Mouse (Mus musculus) neural tube, embryonic 11.5 days (tissue): ENCODE results near the gene Ighmbp2. TPM values are rescaled to one million over a fixed set of nuclear protein-coding genes. Genes with fewer than 3 reads are reported as not detected.
"Not testable (repeated sequence)": the region's sequence is repeated elsewhere in the genome, so short reads cannot be mapped to it uniquely, and the experiment has no call there.

Experiments
- ATAC-seq: fragments of 200-750 bp; cut with Nextera tagmentation; 2 replicates; pipeline ENCODE4 v1.8.0; 2017; ENCODE audit warnings: moderate number of reproducible peaks, mild to moderate bottlenecking, moderate TSS enrichment, moderate library complexity; ENCODE audit not compliant: insufficient read depth, low FRiP score, low TSS enrichment
- DNase-seq: peaks from one replicate; pipeline ENCODE4 v3.0.0-alpha.2; 2015; ENCODE audit warnings: low spot score
- H3K27ac ChIP-seq: fragments of 300-500 bp; sonication (generic); 2 replicates; pipeline ENCODE4 v1.5.1; 2014; ENCODE audit warnings: low read depth, mild to moderate bottlenecking, low read length
- H3K27me3 ChIP-seq: fragments of 300-500 bp; sonication (generic); 2 replicates; pipeline ENCODE4 v1.6.1; 2014; ENCODE audit warnings: mild to moderate bottlenecking, low read length, mixed read lengths; ENCODE audit not compliant: control insufficient read depth, insufficient read depth
- H3K36me3 ChIP-seq: fragments of 300-500 bp; sonication (generic); 2 replicates; pipeline ENCODE4 v1.6.1; 2014; ENCODE audit warnings: mild to moderate bottlenecking, low read length, moderate library complexity, mixed read lengths; ENCODE audit not compliant: control insufficient read depth, insufficient read depth
- H3K4me1 ChIP-seq: fragments of 300-500 bp; sonication (generic); 2 replicates; pipeline ENCODE4 v1.6.1; 2014; ENCODE audit warnings: low read length, mixed read lengths; ENCODE audit not compliant: control insufficient read depth, insufficient read depth
- H3K4me2 ChIP-seq: fragments of 300-500 bp; sonication (generic); 2 replicates; pipeline ENCODE4 v1.6.1; 2014; ENCODE audit warnings: low read depth, mild to moderate bottlenecking, moderate library complexity
- H3K4me3 ChIP-seq: fragments of 300-500 bp; sonication (generic); 2 replicates; pipeline ENCODE4 v1.5.1; 2014; ENCODE audit warnings: low read depth, low read length
- H3K9ac ChIP-seq: fragments of 300-500 bp; sonication (generic); 2 replicates; pipeline ENCODE4 v1.6.1; 2014; ENCODE audit warnings: mild to moderate bottlenecking, low read length
- H3K9me3 ChIP-seq: fragments of 300-500 bp; sonication (generic); 2 replicates; pipeline ENCODE4 v1.6.1; 2016; ENCODE audit warnings: low read length; ENCODE audit not compliant: control insufficient read depth
- WGBS: fragments of 180-500 bp; shearing (Covaris S2); extraction: QIAGEN DNeasy Blood & Tissue Kit; methylation state at CpG from one replicate; pipeline ENCODE4 v1.1.7; 2014; 5-methylcytosine and 5-hydroxymethylcytosine counted together
- microRNA-seq: library from miRNA; unstranded; fragments of <30 nt; microRNA quantifications from one replicate; pipeline ENCODE4, GENCODE M21; 2016
- polyA plus RNA-seq: library from polyadenylated mRNA; unstranded; fragments of >200 nt; fragmentation: Nextera tagmentation; extraction: Ambion mirVana; gene quantifications from 2 replicates; pipeline ENCODE4 v1.2.1, GENCODE M21; 2014

The Ighmbp2 gene
- polyA plus RNA-seq, 1 experiment from 2014 or later: 8.0 TPM

GRCm38 (mm10) chr19:3261336-3261735, 21.5 kb downstream of the Ighmbp2 start:
- no peak for DNase-seq
- Histone ChIP-seq H3K4me3 (no peak overlapping the region), H3K27me3 (no peaks in the 10 kb centered on the region), H3K36me3 (peaks cover 17% of the 10 kb centered on the region), H3K9me3 (no peaks in the 10 kb centered on the region), H3K27ac (no peak overlapping the region), H3K9ac (no peak overlapping the region), H3K4me1 (no peaks in the 10 kb centered on the region), H3K4me2 (no peak overlapping the region)
- no peak for ATAC-seq
- 92% methylated on average over 7 of the region's 7 CpGs for WGBS

GRCm38 (mm10) chr19:3260591-3260990, 22.2 kb downstream of the Ighmbp2 start:
- H3K36me3 ChIP-seq: peaks cover 15% of the 10 kb centered on the region
- H3K4me2 ChIP-seq: no peak overlapping the region
- no peaks in the 10 kb centered on the region for H3K9me3 ChIP-seq
- no peak overlapping the region for H3K9ac ChIP-seq
- no peaks in the 10 kb centered on the region for H3K27me3 ChIP-seq
- H3K4me3 ChIP-seq: no peak overlapping the region
- WGBS: 91% methylated on average over 3 of the region's 3 CpGs
- DNase-seq (no peak), ATAC-seq (no peak)
- H3K4me1 ChIP-seq: no peaks in the 10 kb centered on the region
- H3K27ac ChIP-seq: no peak overlapping the region

- DNase-seq (no peak), ATAC-seq (no peak)
- H3K4me2 ChIP-seq: no peak overlapping the region
- no peak overlapping the region for H3K27ac ChIP-seq
- no peak overlapping the region for H3K9ac ChIP-seq
- H3K4me1 ChIP-seq: no peaks in the 10 kb centered on the region
- H3K9me3 ChIP-seq: no peaks in the 10 kb centered on the region
- no peak overlapping the region for H3K4me3 ChIP-seq
- peaks cover 10% of the 10 kb centered on the region for H3K36me3 ChIP-seq
- WGBS: 93% methylated on average over 8 of the region's 8 CpGs
- H3K27me3 ChIP-seq: no peaks in the 10 kb centered on the region
These were observed 22.8 kb downstream of the Ighmbp2 start for GRCm38 (mm10) chr19:3260016-3260415.

GRCm38 (mm10) chr19:3225261-3225660, 57.6 kb downstream of the Ighmbp2 start:
- H3K9ac ChIP-seq, DNase-seq: not testable (repeated sequence)

GRCm38 (mm10) chr19:3214937-3215336, 67.9 kb downstream of the Ighmbp2 start:
- not testable (repeated sequence) for DNase-seq, H3K27ac ChIP-seq, H3K4me1 ChIP-seq, H3K9me3 ChIP-seq, H3K9ac ChIP-seq, H3K27me3 ChIP-seq, H3K4me3 ChIP-seq, H3K36me3 ChIP-seq, H3K4me2 ChIP-seq, ATAC-seq
- 89% methylated on average over 1 of the region's 1 CpGs for WGBS

More at GRCm38 (mm10) chr19:3225261-3225660, 57.6 kb downstream of the Ighmbp2 start:
- H3K27ac ChIP-seq, H3K36me3 ChIP-seq, ATAC-seq, H3K4me1 ChIP-seq, H3K9me3 ChIP-seq, H3K4me3 ChIP-seq, H3K4me2 ChIP-seq, H3K27me3 ChIP-seq: not testable (repeated sequence)
- 86% methylated on average over 3 of the region's 6 CpGs for WGBS

Small RNA genes lying within 50 kb of the gene (microRNA-seq; reads per million reads assigned to microRNA genes)
- not detected for gene Mir6984

Other genes starting within 250 kb of the Ighmbp2 start
- gene Mrpl21, start 116 bp downstream of the Ighmbp2 start, polyA plus RNA-seq: 121 and 122 TPM in 2 replicates
- 6.6 and 8.0 TPM in 2 replicates for gene Cpt1a, start 39.3 kb upstream of the Ighmbp2 start, polyA plus RNA-seq
- gene Tesmin, start 105.8 kb upstream of the Ighmbp2 start, polyA plus RNA-seq: 0.13 TPM in 1 of 2 replicates, not detected in the other
- 4.0 and 5.3 TPM in 2 replicates for gene Gal, start 131.5 kb upstream of the Ighmbp2 start, polyA plus RNA-seq